Mouse (Mus musculus) myocyte (in vitro differentiated cells): ENCODE results near the gene Il17rc.

Source experiments
- CEBPB ChIP-seq: IDR thresholded peaks from 2 replicates; pipeline ENCODE4 v1.6.1; 2011; ENCODE audit warnings: mild to moderate bottlenecking, moderate library complexity; ENCODE audit not compliant: poor library complexity, insufficient read depth, severe bottlenecking
- MAX ChIP-seq: IDR thresholded peaks from one replicate; pipeline ENCODE4 v1.6.1; 2011; ENCODE audit warnings: low read depth, mild to moderate bottlenecking, control low read depth
- MYOD1 ChIP-seq, 3 experiments: IDR thresholded peaks; one replicate each; pipeline ENCODE4 v1.6.1; 2011; ENCODE audit warnings: control low read depth in 2 of 3, low read depth in 2 of 3, mild to moderate bottlenecking in 2 of 3, moderate library complexity in 1 of 3; ENCODE audit not compliant: insufficient read length in 2 of 3, control insufficient read depth in 1 of 3
- POLR2A ChIP-seq: IDR thresholded peaks from one replicate; pipeline ENCODE4 v1.6.1; 2011; ENCODE audit warnings: low read depth, mild to moderate bottlenecking, control low read depth, moderate library complexity; ENCODE audit not compliant: insufficient read length
- POLR2AphosphoS2 ChIP-seq: IDR thresholded peaks from one replicate; pipeline ENCODE4 v1.6.1; 2011; ENCODE audit warnings: low read depth, control low read depth; ENCODE audit not compliant: insufficient read length
- SRF ChIP-seq: IDR thresholded peaks from one replicate; pipeline ENCODE4 v1.6.1; 2011; ENCODE audit warnings: low read depth; ENCODE audit not compliant: control insufficient read depth, insufficient read length

DNA sequence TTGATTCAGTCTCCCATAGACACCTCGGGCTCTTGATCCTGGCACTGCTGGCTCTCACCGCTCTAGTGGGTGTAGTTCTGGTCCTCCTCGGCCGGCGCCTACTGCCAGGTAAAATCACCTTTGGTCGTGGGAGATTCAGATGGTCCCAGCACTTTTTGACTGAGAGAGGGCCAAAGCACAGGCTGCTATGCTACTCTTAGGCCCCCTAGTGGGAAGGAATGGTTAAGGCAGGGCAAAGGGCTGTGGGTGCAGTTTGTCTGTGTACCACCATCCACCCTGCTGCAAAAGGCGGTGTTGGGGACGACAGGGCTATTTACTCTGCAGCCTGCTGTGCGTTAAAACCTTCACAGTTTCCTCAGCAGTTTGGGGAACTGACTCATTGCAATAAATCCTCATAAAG lies 2.2 kb upstream of the Il17rc start:
- TF ChIP-seq MAX = no peak
- no peak for TF ChIP-seq CEBPB
- TF ChIP-seq MYOD1 (IDR thresholded peaks at IDR 0.05; ENCODE audit: control insufficient read depth in 1 of 3, insufficient read length in 2 of 3, low read depth in 2 of 3) = no peak
- no peak for TF ChIP-seq POLR2A
- TF ChIP-seq SRF = no peak
- no peak for TF ChIP-seq POLR2AphosphoS2
